In genomic region chr9:77662917-77663316, GRCm38 (mm10) we compare ENCODE assay signal across 11 mouse cellular contexts. TPM values are rescaled to one million over a fixed set of nuclear protein-coding genes. Genes with fewer than 3 reads are reported as not detected.
DNase-seq lines count a peak whose midpoint lies in the region; ATAC-seq and TF ChIP-seq lines count a peak whose summit lies in the region.
"Had no signal": no experiment of that assay in that cellular context is flagged by ENCODE, and none has a peak within 500 bp of the region (broad histone marks: within the 10 kb centered on the region; RNA-seq: fewer than 3 reads in every experiment).

No protein-coding gene starts in this region.

- no peak overlapping the region for H3K4me2 ChIP-seq in kidney, embryonic 14.5 days (replicated peaks; ENCODE audit: low read depth, low read length)
- no peak overlapping the region for H3K4me2 ChIP-seq in midbrain, postnatal 0 days (ENCODE audit: low read depth, low read length, poor library complexity, severe bottlenecking)
- no peak overlapping the region for H3K4me2 ChIP-seq in midbrain, embryonic 13.5 days (replicated peaks)

- peak; percentile 28 for TF ChIP-seq CTCF in midbrain, postnatal 0 days (IDR thresholded peaks at IDR 0.05)

- H3K4me3 ChIP-seq in kidney, embryonic 14.5 days (ENCODE audit: low read length): no peak overlapping the region
- no peak overlapping the region for H3K4me3 ChIP-seq in midbrain, postnatal 0 days (ENCODE audit: low read depth, low read length)
- H3K4me3 ChIP-seq in midbrain, embryonic 13.5 days (replicated peaks): no peak overlapping the region

- H3K4me1 ChIP-seq in kidney, embryonic 14.5 days (ENCODE audit: control insufficient read depth, insufficient read depth, low read length): no peaks in the 10 kb centered on the region
- no peaks in the 10 kb centered on the region for H3K4me1 ChIP-seq in midbrain, postnatal 0 days (ENCODE audit: insufficient read depth, low read length)
- H3K4me1 ChIP-seq in midbrain, embryonic 13.5 days (replicated peaks): no peaks in the 10 kb centered on the region

- no peak overlapping the region for H3K27ac ChIP-seq in kidney, embryonic 14.5 days (ENCODE audit: low read depth, low read length)
- no peak overlapping the region for H3K27ac ChIP-seq in midbrain, postnatal 0 days (ENCODE audit: low read depth, low read length)
- H3K27ac ChIP-seq in midbrain, embryonic 13.5 days: no peak overlapping the region
- H3K27ac ChIP-seq: macrophage had no signal

- WGBS in kidney, embryonic 14.5 days: 77% methylated on average over 3 of the region's 3 CpGs
- WGBS in midbrain, postnatal 0 days: 71% methylated on average over 3 of the region's 3 CpGs
- 79% methylated on average over 3 of the region's 3 CpGs for WGBS in midbrain, embryonic 13.5 days

- ATAC-seq in kidney, embryonic 14.5 days (ENCODE audit: low FRiP score, low TSS enrichment): no peak
- ATAC-seq in midbrain, postnatal 0 days (ENCODE audit: low FRiP score): no peak
- no peak for ATAC-seq in midbrain, embryonic 13.5 days
- ATAC-seq in frontal cortex, adult (ENCODE audit: low TSS enrichment): no peak
- no peak for ATAC-seq in megakaryocyte, adult 5-6 weeks (ENCODE audit: poor library complexity, severe bottlenecking)
- ATAC-seq: inflammation-experienced regulatory T-cells, adult 6 months had no signal

- peak; percentile 12 to 74 for DNase-seq in adrenal gland, adult (ENCODE audit: inconsistent age in 2 of 2, low spot score in 1 of 2)
- no peak for DNase-seq in adrenal gland, adult 8-10 months
- DNase-seq in kidney, adult 11 months: peak; percentile 24
- no peak for DNase-seq in midbrain, postnatal 0 days (ENCODE audit: low spot score)

- H3K36me3 ChIP-seq in kidney, embryonic 14.5 days (ENCODE audit: control insufficient read depth, insufficient read depth, low read length): no peaks in the 10 kb centered on the region
- no peaks in the 10 kb centered on the region for H3K36me3 ChIP-seq in midbrain, postnatal 0 days (ENCODE audit: insufficient read depth, low read length)
- H3K36me3 ChIP-seq in midbrain, embryonic 13.5 days: no peaks in the 10 kb centered on the region
- H3K36me3 ChIP-seq: G1E had no signal

- H3K9ac ChIP-seq in kidney, embryonic 14.5 days (ENCODE audit: low read depth, low read length): no peak overlapping the region
- H3K9ac ChIP-seq in midbrain, postnatal 0 days (replicated peaks; ENCODE audit: low read length, poor library complexity, severe bottlenecking): no peak overlapping the region
- H3K9ac ChIP-seq in midbrain, embryonic 13.5 days (replicated peaks): no peak overlapping the region

- H3K27me3 ChIP-seq in kidney, embryonic 14.5 days (ENCODE audit: control insufficient read depth, insufficient read depth, low read length): no peaks in the 10 kb centered on the region; the same call in 1 of the 2 replicates
- no peaks in the 10 kb centered on the region for H3K27me3 ChIP-seq in midbrain, postnatal 0 days (ENCODE audit: insufficient read depth, low read length)
- H3K27me3 ChIP-seq in midbrain, embryonic 13.5 days: no peaks in the 10 kb centered on the region

- no peaks in the 10 kb centered on the region for H3K9me3 ChIP-seq in kidney, embryonic 14.5 days (ENCODE audit: control insufficient read depth, low read length)
- H3K9me3 ChIP-seq in midbrain, postnatal 0 days (ENCODE audit: low read length): no peaks in the 10 kb centered on the region
- H3K9me3 ChIP-seq in midbrain, embryonic 13.5 days: no peaks in the 10 kb centered on the region
- H3K9me3 ChIP-seq: G1E had no signal

RNA-seq across cellular contexts. Expression of gene Klhl31, which starts 26.6 kb away (rescaled TPM):
- total RNA-seq in adrenal gland, adult 8-10 months (2022): under 1 TPM in 2 of 4 experiments, not detected in 2; 0.03 to 0.09 TPM
- 0.24 and 0.26 TPM in 2 replicates for polyA plus RNA-seq in kidney, embryonic 14.5 days (2014; fragmentation: Nextera tagmentation; extraction: Ambion mirVana)
- total RNA-seq in midbrain, postnatal 0 days (2014; rRNA removed): 0.05 TPM in 2 replicates
- 0.11 and 0.12 TPM in 2 replicates for polyA plus RNA-seq in midbrain, postnatal 0 days (2015; fragmentation: Nextera tagmentation; extraction: Ambion mirVana)
- 0.05 TPM in 1 of 2 replicates, not detected in the other for polyA plus RNA-seq in midbrain, embryonic 13.5 days (2015; fragmentation: Nextera tagmentation; extraction: Ambion mirVana)
- total RNA-seq in megakaryocyte, adult 5-6 weeks (2015): not detected in 2 replicates
- total RNA-seq in megakaryocyte, adult 5-6 weeks (2017): not detected in 2 replicates
- polyA plus RNA-seq: G1E, macrophage had no signal

Comparison
In these comparisons a context has a peak if more than half of its experiments do, and no peak if none do; other contexts are left out.
1. DNase-seq: peak in adrenal gland, adult (2 of 2) and kidney, adult 11 months (single experiment); none in adrenal gland, adult 8-10 months (single experiment) and midbrain, postnatal 0 days (single experiment).